Mouse (Mus musculus) liver, postnatal 0 days (tissue): ENCODE measurements at regions not wholly inside any gene's neighbourhood (a gene's known extent, or its start where the extent isn't known, plus 50 kb on each side); places are given as distances from the start of the nearest gene placed in this dataset.

ENCODE experiments used
- ATAC-seq: fragments of 200-750 bp; cut with Nextera tagmentation; 2 replicates; pipeline ENCODE4 v1.8.0; 2017; ENCODE audit warnings: mild to moderate bottlenecking, moderate library complexity
- DNase-seq: peaks from one replicate; pipeline ENCODE4 v3.0.0-alpha.2; 2016
- H3K27ac ChIP-seq: fragments of 300-500 bp; sonication (generic); 2 replicates; pipeline ENCODE4 v1.5.1; 2014; ENCODE audit warnings: antibody characterized with exemption, moderate library complexity, mild to moderate bottlenecking, low read depth
- H3K27me3 ChIP-seq: fragments of 300-500 bp; sonication (generic); 2 replicates; pipeline ENCODE4 v1.6.1; 2014; ENCODE audit warnings: low read length, control low read depth, mixed read lengths; ENCODE audit not compliant: insufficient read depth
- H3K36me3 ChIP-seq: fragments of 300-500 bp; sonication (generic); replicated peaks from 2 replicates; pipeline ENCODE4 v1.6.1; 2014; ENCODE audit warnings: mild to moderate bottlenecking, control low read depth, low read length, moderate library complexity, mixed read lengths; ENCODE audit not compliant: insufficient read depth
- H3K4me1 ChIP-seq: fragments of 300-500 bp; sonication (generic); 2 replicates; pipeline ENCODE4 v1.6.1; 2014; ENCODE audit warnings: antibody characterized with exemption, mild to moderate bottlenecking, control low read depth; ENCODE audit not compliant: insufficient read depth
- H3K4me2 ChIP-seq: fragments of 300-500 bp; sonication (generic); 2 replicates; pipeline ENCODE4 v1.6.1; 2014; ENCODE audit warnings: low read depth, mild to moderate bottlenecking, low read length, moderate library complexity, mixed read lengths
- H3K4me3 ChIP-seq: fragments of 300-500 bp; sonication (generic); 2 replicates; pipeline ENCODE4 v1.5.1; 2014; ENCODE audit warnings: low read depth, low read length
- H3K9ac ChIP-seq: fragments of 300-500 bp; sonication (generic); replicated peaks from 2 replicates; pipeline ENCODE4 v1.6.1; 2014; ENCODE audit warnings: mild to moderate bottlenecking, moderate library complexity
- H3K9me3 ChIP-seq: fragments of 300-500 bp; sonication (generic); 2 replicates; pipeline ENCODE4 v1.6.1; 2016; ENCODE audit warnings: mild to moderate bottlenecking, control low read depth, low read length, mixed read lengths
- CTCF ChIP-seq: sonication (generic); IDR thresholded peaks from 2 replicates; pipeline ENCODE4 v1.5.1; 2016; ENCODE audit warnings: antibody characterized with exemption, low read depth
- EP300 ChIP-seq: IDR thresholded peaks from 2 replicates; pipeline ENCODE4 v1.6.1; 2016; ENCODE audit warnings: antibody characterized with exemption, low read depth, mild to moderate bottlenecking
- WGBS: fragments of 180-500 bp; shearing (Covaris S2); extraction: QIAGEN DNeasy Blood & Tissue Kit; methylation state at CpG from one replicate; pipeline ENCODE4 v1.1.7; 2014; ENCODE audit not compliant: insufficient replicate concordance; 5-methylcytosine and 5-hydroxymethylcytosine counted together

- Histone ChIP-seq H3K4me2 (no peak overlapping the region), H3K4me3 (no peak overlapping the region), H3K9me3 (no peaks in the 10 kb centered on the region), H3K27ac (no peak overlapping the region), H3K27me3 (no peaks in the 10 kb centered on the region), H3K36me3 (no peaks in the 10 kb centered on the region), H3K4me1 (no peaks in the 10 kb centered on the region), H3K9ac (no peak overlapping the region)
- no peak for TF ChIP-seq EP300
- TF ChIP-seq CTCF: no peak
- 26% methylated on average over 9 of the region's 9 CpGs for WGBS
- ATAC-seq (no peak), DNase-seq (no peak)
Observed at GRCm38 (mm10) chr12:35598298-35598697, 63.5 kb upstream of the Ahr start.

- Histone ChIP-seq H3K36me3 (no peaks in the 10 kb centered on the region), H3K4me3 (no peak overlapping the region), H3K9ac (no peak overlapping the region), H3K4me1 (no peaks in the 10 kb centered on the region), H3K9me3 (no peaks in the 10 kb centered on the region), H3K27me3 (no peaks in the 10 kb centered on the region), H3K27ac (no peak overlapping the region), H3K4me2 (no peak overlapping the region)
- DNase-seq (no peak), ATAC-seq (no peak)
- WGBS: 83% methylated on average over 3 of the region's 3 CpGs
- TF ChIP-seq CTCF: no peak
- TF ChIP-seq EP300: no peak
Observed at GRCm38 (mm10) chr12:35592866-35593265, 58.0 kb upstream of the Ahr start.
